In genomic region chr4:98924071-98924905, GRCm38 (mm10) we compare ENCODE assay signal across 8 mouse cellular contexts. TPM values are rescaled to one million over a fixed set of nuclear protein-coding genes. Genes with fewer than 3 reads are reported as not detected.
DNase-seq lines count a peak whose midpoint lies in the region; ATAC-seq and TF ChIP-seq lines count a peak whose summit lies in the region.

No protein-coding gene starts in this region.

- peak overlapping the region; percentile 98 for H3K27ac ChIP-seq in embryonic fibroblast, embryonic 13.5 days (ENCODE audit: insufficient read depth, low read length)
- H3K27ac ChIP-seq in intestine, embryonic 15.5 days = peak overlapping the region; percentile 99
- H3K27ac ChIP-seq in lung, embryonic 16.5 days (ENCODE audit: low read length) = peak overlapping the region; percentile 100
- peak overlapping the region; percentile 99 for H3K27ac ChIP-seq in stomach, embryonic 15.5 days

- no peaks in the 10 kb centered on the region for H3K9me3 ChIP-seq in intestine, embryonic 15.5 days
- H3K9me3 ChIP-seq in lung, embryonic 16.5 days (ENCODE audit: control insufficient read depth, low read length) = no peaks in the 10 kb centered on the region
- H3K9me3 ChIP-seq in stomach, embryonic 15.5 days = no peaks in the 10 kb centered on the region

- no peaks in the 10 kb centered on the region for H3K36me3 ChIP-seq in intestine, embryonic 15.5 days
- 0 out of 2 replicates have a peak, but pooled peaks cover 3% of the 10 kb centered on the region for H3K36me3 ChIP-seq in lung, embryonic 16.5 days (ENCODE audit: control insufficient read depth, insufficient read depth, low read length)
- no peaks in the 10 kb centered on the region for H3K36me3 ChIP-seq in stomach, embryonic 15.5 days

- no peaks in the 10 kb centered on the region for H3K27me3 ChIP-seq in intestine, embryonic 15.5 days (replicated peaks)
- no peaks in the 10 kb centered on the region for H3K27me3 ChIP-seq in lung, embryonic 16.5 days (ENCODE audit: control insufficient read depth, insufficient read depth, low read depth, low read length)
- H3K27me3 ChIP-seq in stomach, embryonic 15.5 days (replicated peaks) = no peaks in the 10 kb centered on the region

- no peaks in the 10 kb centered on the region for H3K4me1 ChIP-seq in embryonic fibroblast, embryonic 13.5 days (ENCODE audit: control insufficient read depth, insufficient read depth, low read length)
- H3K4me1 ChIP-seq in intestine, embryonic 15.5 days (replicated peaks) = peaks cover 3% of the 10 kb centered on the region; the same call in 1 of the 2 replicates
- peaks cover 12% of the 10 kb centered on the region for H3K4me1 ChIP-seq in lung, embryonic 16.5 days (replicated peaks; ENCODE audit: control insufficient read depth, insufficient read depth, low read length)
- H3K4me1 ChIP-seq in stomach, embryonic 15.5 days = no peaks in the 10 kb centered on the region

- under 1% methylated on average over 65 of the region's 66 CpGs for WGBS in intestine, embryonic 15.5 days
- 0% methylated on average over 63 of the region's 66 CpGs for WGBS in lung, embryonic 16.5 days
- WGBS in stomach, embryonic 15.5 days = under 1% methylated on average over 63 of the region's 66 CpGs

- DNase-seq in retina, embryonic 14.5 days (ENCODE audit: low spot score) = peak; percentile 51
- DNase-seq in retina, postnatal 1 day = no peak
- DNase-seq in adrenal gland, postnatal 14 days = peak; percentile 11
- DNase-seq in urinary bladder, postnatal 25 days (ENCODE audit: low spot score) = no peak

- H3K9ac ChIP-seq in intestine, embryonic 15.5 days = peak overlapping the region; percentile 97
- H3K9ac ChIP-seq in lung, embryonic 16.5 days (ENCODE audit: low read length) = peak overlapping the region; percentile 96
- peak overlapping the region; percentile 80 for H3K9ac ChIP-seq in stomach, embryonic 15.5 days

- H3K4me2 ChIP-seq in intestine, embryonic 15.5 days (replicated peaks) = peak overlapping the region; percentile 68
- peak overlapping the region; percentile 94 for H3K4me2 ChIP-seq in lung, embryonic 16.5 days (ENCODE audit: low read depth, low read length)
- peak overlapping the region; percentile 79 for H3K4me2 ChIP-seq in stomach, embryonic 15.5 days

- TF ChIP-seq POLR2A in embryonic fibroblast, embryonic 13.5 days (IDR thresholded peaks at IDR 0.05; ENCODE audit: low read depth, low read length) = no peak

- no peak for TF ChIP-seq CTCF in embryonic fibroblast, embryonic 13.5 days (IDR thresholded peaks at IDR 0.05; ENCODE audit: borderline replicate concordance, insufficient read depth, low read length)

- peak; percentile 19; the same call in 1 of the 2 replicates for ATAC-seq in intestine, embryonic 15.5 days
- ATAC-seq in lung, embryonic 16.5 days (ENCODE audit: low read depth) = peak; percentile 16; the same call in 1 of the 2 replicates
- peak; percentile 2; the same call in 1 of the 2 replicates for ATAC-seq in stomach, embryonic 15.5 days (ENCODE audit: insufficient read depth, low FRiP score, low read depth)

- H3K4me3 ChIP-seq in embryonic fibroblast, embryonic 13.5 days (ENCODE audit: insufficient read depth, low read length) = peak overlapping the region; percentile 95
- peak overlapping the region; percentile 99 for H3K4me3 ChIP-seq in intestine, embryonic 15.5 days (replicated peaks)
- peak overlapping the region; percentile 96 for H3K4me3 ChIP-seq in lung, embryonic 16.5 days (ENCODE audit: low read length)
- peak overlapping the region; percentile 87 for H3K4me3 ChIP-seq in stomach, embryonic 15.5 days (replicated peaks)

RNA-seq across cellular contexts. Expression of gene Usp1, which starts 0.7 kb away (rescaled TPM):
- total RNA-seq in adrenal gland, postnatal 14 days (2021) = 40.8 and 43.5 TPM in 2 replicates
- 41.2 and 63.6 TPM in 2 replicates for polyA plus RNA-seq in embryonic fibroblast, embryonic 13.5 days (2011; ENCODE audit: insufficient read length, low read depth, missing spikeins)
- 90.1 and 107 TPM in 2 replicates for polyA plus RNA-seq in intestine, embryonic 15.5 days (2015; fragmentation: Nextera tagmentation; extraction: Ambion mirVana)
- 62.1 and 69.4 TPM in 2 replicates for polyA plus RNA-seq in lung, embryonic 16.5 days (2015; fragmentation: Nextera tagmentation; extraction: Ambion mirVana)
- 95.1 and 103 TPM in 2 replicates for polyA plus RNA-seq in stomach, embryonic 15.5 days (2015; fragmentation: Nextera tagmentation; extraction: Ambion mirVana)

Comparison
In these comparisons a context has a peak if more than half of its experiments do, and no peak if none do; other contexts are left out.
1. DNase-seq: peak in retina, embryonic 14.5 days (single experiment) and adrenal gland, postnatal 14 days (single experiment); none in retina, postnatal 1 day (single experiment) and urinary bladder, postnatal 25 days (single experiment).
2. Peak in every context shown above with its lines, with median percentiles within 50 percentile points of each other: H3K27ac ChIP-seq, H3K4me3 ChIP-seq, ATAC-seq, H3K4me2 ChIP-seq and H3K9ac ChIP-seq.